Mouse (Mus musculus) heart, embryonic 11.5 days (tissue): ENCODE measurements around the gene Lgals9. TPM values are rescaled to one million over a fixed set of nuclear protein-coding genes. Genes with fewer than 3 reads are reported as not detected.
"Not testable (repeated sequence)": the region's sequence is repeated elsewhere in the genome, so short reads cannot be mapped to it uniquely, and the experiment has no call there.

Experiments
- ATAC-seq: fragments of 200-750 bp; cut with Nextera tagmentation; replicated peaks from 2 replicates; pipeline ENCODE4 v1.8.0; 2017; ENCODE audit warnings: moderate library complexity; ENCODE audit not compliant: insufficient number of reproducible peaks, low FRiP score, low TSS enrichment
- H3K27ac ChIP-seq: fragments of 300-500 bp; sonication (generic); 2 replicates; pipeline ENCODE4 v1.5.1; 2014; ENCODE audit warnings: mild to moderate bottlenecking, low read depth, low read length
- H3K27me3 ChIP-seq: fragments of 300-500 bp; sonication (generic); 2 replicates; pipeline ENCODE4 v1.6.1; 2014; ENCODE audit warnings: mild to moderate bottlenecking, low read length, mixed read lengths; ENCODE audit not compliant: control insufficient read depth, insufficient read depth
- H3K36me3 ChIP-seq: fragments of 300-500 bp; sonication (generic); 2 replicates; pipeline ENCODE4 v1.6.1; 2014; ENCODE audit warnings: mild to moderate bottlenecking, low read length, moderate library complexity, mixed read lengths; ENCODE audit not compliant: control insufficient read depth, insufficient read depth
- H3K4me1 ChIP-seq: fragments of 300-500 bp; sonication (generic); 2 replicates; pipeline ENCODE4 v1.6.1; 2014; ENCODE audit warnings: low read length; ENCODE audit not compliant: control insufficient read depth, insufficient read depth
- H3K4me2 ChIP-seq: fragments of 300-500 bp; sonication (generic); 2 replicates; pipeline ENCODE4 v1.6.1; 2014; ENCODE audit warnings: mild to moderate bottlenecking, moderate library complexity
- H3K4me3 ChIP-seq: fragments of 300-500 bp; sonication (generic); 2 replicates; pipeline ENCODE4 v1.5.1; 2014; ENCODE audit warnings: low read depth, low read length
- H3K9ac ChIP-seq: fragments of 300-500 bp; sonication (generic); 2 replicates; pipeline ENCODE4 v1.6.1; 2014; ENCODE audit warnings: mild to moderate bottlenecking, low read depth, low read length, moderate library complexity
- H3K9me3 ChIP-seq: fragments of 300-500 bp; sonication (generic); replicated peaks from 2 replicates; pipeline ENCODE4 v1.6.1; 2016; ENCODE audit warnings: low read length; ENCODE audit not compliant: control insufficient read depth
- WGBS: fragments of 180-500 bp; shearing (Covaris S2); extraction: QIAGEN DNeasy Blood & Tissue Kit; methylation state at CpG from one replicate; pipeline ENCODE4 v1.1.7; 2014; ENCODE audit not compliant: insufficient replicate concordance; 5-methylcytosine and 5-hydroxymethylcytosine counted together
- polyA plus RNA-seq: library from polyadenylated mRNA; unstranded; fragments of >200 nt; fragmentation: Nextera tagmentation; extraction: Ambion mirVana; gene quantifications from 2 replicates; pipeline ENCODE4 v1.2.1, GENCODE M21; 2014

The Lgals9 gene
- polyA plus RNA-seq, 1 experiment from 2014 or later = 41.9 TPM

DNA sequence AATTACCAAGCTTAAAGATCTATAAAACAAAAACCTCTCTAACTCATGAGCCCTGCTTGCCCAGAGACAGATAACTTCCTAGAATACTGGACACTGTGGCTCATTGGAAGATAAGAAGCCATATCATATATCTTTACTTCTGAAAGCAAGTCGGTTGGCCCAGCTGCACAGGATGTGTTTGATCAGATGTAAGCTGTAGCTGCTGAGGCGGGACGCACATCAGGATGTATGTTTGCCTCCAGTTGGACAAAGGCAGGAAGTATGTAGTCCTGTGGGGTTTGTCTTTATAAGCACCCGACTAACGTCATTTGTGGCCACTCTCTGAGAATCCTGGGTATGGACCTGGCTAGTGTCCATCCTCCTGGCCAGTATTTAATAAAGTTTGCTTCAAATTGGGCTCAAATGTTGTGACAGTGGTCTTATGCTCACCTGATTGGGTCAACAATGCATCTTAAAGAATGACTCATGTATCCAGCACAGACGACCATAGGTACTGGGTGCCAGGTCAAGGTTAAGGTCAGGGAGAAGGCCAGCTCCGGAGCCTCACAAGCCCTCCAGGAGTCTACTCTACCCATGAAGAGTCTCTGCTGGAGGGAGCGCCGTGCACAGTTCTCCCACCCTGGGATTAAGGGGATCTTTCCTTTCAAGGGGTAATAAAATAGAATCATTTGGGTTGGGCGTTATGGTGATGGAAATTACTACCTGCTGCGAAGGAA, 18.5 kb upstream of the Lgals9 start:
- 0 out of 2 replicates have a peak, but pooled peaks have one; percentile 26 for ATAC-seq
- Histone ChIP-seq H3K9me3 (no peaks in the 10 kb centered on the region), H3K27ac (peak overlapping the region; percentile 74), H3K9ac (no peak overlapping the region), H3K4me2 (no peak overlapping the region), H3K36me3 (no peaks in the 10 kb centered on the region), H3K4me3 (no peak overlapping the region), H3K27me3 (no peaks in the 10 kb centered on the region), H3K4me1 (peaks cover 13% of the 10 kb centered on the region; the same call in 1 of the 2 replicates)
- 65% methylated on average over 11 of the region's 11 CpGs for WGBS

DNA sequence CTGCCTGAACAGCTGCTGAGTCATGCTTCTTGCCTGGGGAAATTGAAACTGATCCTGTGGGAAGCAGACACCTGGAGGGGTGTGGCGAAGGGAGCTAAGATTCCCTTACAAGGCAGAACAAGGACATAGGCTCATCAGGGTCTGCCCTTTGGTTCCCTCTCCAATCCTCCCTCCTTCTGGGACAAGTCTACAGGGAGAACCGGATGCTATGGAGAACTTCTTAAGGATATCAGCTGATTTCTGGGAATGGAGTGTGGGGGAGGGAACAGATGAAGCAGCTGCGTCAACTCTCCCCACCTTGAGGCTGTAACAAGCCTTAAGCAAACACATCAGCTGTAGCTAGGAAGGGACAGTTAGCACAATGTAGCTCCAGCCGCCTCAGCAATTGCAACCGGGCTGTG, 17.8 kb upstream of the Lgals9 start:
- H3K27me3 ChIP-seq = no peaks in the 10 kb centered on the region
- WGBS = 50% methylated on average over 5 of the region's 5 CpGs
- no peak overlapping the region for H3K9ac ChIP-seq
- ATAC-seq = no peak
- no peak overlapping the region for H3K4me2 ChIP-seq
- H3K36me3 ChIP-seq = no peaks in the 10 kb centered on the region
- H3K9me3 ChIP-seq = no peaks in the 10 kb centered on the region
- H3K4me3 ChIP-seq = no peak overlapping the region
- peaks cover 13% of the 10 kb centered on the region; the same call in 1 of the 2 replicates for H3K4me1 ChIP-seq
- H3K27ac ChIP-seq = peak overlapping the region; percentile 74

DNA sequence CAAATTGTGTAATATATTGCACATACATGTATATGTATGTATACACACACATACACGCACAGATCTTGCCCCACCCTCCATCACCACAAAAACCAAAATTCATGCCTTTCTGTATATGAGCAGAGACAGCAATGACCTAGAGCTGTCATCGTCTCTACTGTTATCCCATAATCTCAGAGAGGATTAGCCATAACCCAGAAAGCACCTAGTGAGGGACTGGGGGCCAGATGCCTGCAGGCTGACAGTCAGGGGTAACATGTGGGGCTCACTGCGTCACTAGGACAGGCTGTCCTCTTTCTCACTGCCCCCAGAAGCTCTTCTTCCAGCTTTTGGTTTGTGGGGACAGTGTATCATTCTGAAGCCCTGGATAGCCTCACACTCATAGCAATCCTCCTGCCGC, 17.1 kb upstream of the Lgals9 start:
- 87% methylated on average over 4 of the region's 4 CpGs for WGBS
- Histone ChIP-seq H3K4me1 (peaks cover 13% of the 10 kb centered on the region; the same call in 1 of the 2 replicates), H3K4me2 (no peak overlapping the region), H3K36me3 (no peaks in the 10 kb centered on the region), H3K27me3 (no peaks in the 10 kb centered on the region), H3K9me3 (no peaks in the 10 kb centered on the region), H3K27ac (peak overlapping the region; percentile 74; the same call in 1 of the 2 replicates), H3K4me3 (no peak overlapping the region), H3K9ac (no peak overlapping the region)
- no peak for ATAC-seq

DNA sequence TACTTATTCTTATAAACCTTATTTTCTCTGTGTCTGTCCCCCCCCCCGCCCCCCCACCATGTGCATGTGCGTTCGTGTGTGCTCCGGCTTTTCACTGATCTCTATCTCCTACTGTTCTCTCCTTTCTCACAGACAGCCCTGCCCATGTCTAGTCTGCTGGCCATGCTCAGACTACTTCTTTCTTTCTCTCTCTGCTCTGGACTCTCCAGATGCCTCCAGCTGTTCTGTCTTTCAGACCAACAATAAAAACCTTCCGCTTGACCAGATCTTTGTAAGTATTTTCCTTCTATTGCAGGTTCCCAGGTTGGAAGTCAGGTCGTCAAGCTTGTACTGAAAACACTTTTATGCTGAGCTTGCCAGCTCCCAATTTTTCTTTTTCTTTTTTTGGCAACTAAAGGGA, 14.4 kb upstream of the Lgals9 start:
- Histone ChIP-seq H3K4me1 (peaks cover 13% of the 10 kb centered on the region; the same call in 1 of the 2 replicates), H3K4me3 (no peak overlapping the region), H3K36me3 (no peaks in the 10 kb centered on the region), H3K27me3 (no peaks in the 10 kb centered on the region), H3K9me3 (peaks cover 3% of the 10 kb centered on the region), H3K4me2 (no peak overlapping the region), H3K27ac (no peak overlapping the region), H3K9ac (no peak overlapping the region)
- ATAC-seq = no peak
- 72% methylated on average over 6 of the region's 6 CpGs for WGBS

DNA sequence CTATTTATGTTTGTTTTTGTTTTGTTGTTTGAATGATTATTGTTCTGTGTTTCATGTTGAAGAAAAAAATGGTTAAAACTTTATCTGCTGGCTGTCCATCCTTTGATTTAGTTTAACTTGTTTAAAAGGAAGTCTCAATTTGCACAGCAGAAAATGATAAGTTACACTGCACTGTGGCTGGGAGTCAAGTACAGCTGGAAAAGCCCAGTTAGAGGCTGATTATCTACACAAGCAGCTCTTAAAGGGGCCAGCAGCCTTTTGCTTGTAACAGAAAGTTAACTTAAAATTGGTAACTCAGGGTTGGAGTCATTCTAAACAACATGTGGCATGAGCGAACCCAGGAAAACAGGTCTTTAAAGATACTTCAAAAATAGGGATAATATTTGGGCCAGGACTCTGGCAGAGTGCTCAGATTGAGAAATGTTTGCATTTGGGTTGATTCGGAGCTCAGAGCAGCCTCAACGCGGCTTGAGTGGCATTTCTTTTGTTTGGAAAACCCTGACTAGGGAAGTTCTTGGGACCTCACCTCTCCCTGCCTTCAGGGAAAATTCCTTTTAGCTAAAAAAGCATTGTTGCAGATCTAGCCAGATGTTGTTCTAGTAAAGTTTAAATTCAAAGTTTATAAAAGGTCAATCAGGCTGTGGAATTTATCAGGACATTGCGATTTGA, 6.3 kb upstream of the Lgals9 start:
- H3K4me1 ChIP-seq, H3K27ac ChIP-seq, ATAC-seq, H3K36me3 ChIP-seq, H3K27me3 ChIP-seq, H3K4me2 ChIP-seq, H3K9me3 ChIP-seq, H3K4me3 ChIP-seq, H3K9ac ChIP-seq: not testable (repeated sequence)
- 73% methylated on average over 5 of the region's 5 CpGs for WGBS

DNA sequence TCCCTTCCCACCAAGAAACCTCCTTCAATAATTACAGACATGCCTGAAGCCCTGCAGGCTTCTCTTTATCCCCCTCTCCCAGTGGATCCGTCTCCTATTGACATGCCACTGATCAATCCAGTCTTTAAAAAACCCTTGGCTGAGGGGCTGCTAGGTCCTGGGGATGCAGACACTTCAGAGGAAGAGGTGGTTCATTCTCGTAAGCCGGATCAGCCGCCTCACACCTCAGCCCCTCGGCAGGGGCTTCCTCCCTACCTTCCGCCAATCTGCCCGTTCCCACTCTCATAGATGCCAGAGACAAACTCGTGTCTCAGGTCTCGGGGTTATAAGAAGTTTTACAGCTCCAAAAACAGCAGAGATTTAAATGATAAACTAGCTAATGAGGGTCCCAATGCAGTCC, 5.3 kb upstream of the Lgals9 start:
- H3K4me2 ChIP-seq = no peak overlapping the region
- no peaks in the 10 kb centered on the region for H3K36me3 ChIP-seq
- no peak overlapping the region for H3K4me3 ChIP-seq
- 87% methylated on average over 9 of the region's 9 CpGs for WGBS
- no peak overlapping the region for H3K9ac ChIP-seq
- H3K27ac ChIP-seq = no peak overlapping the region
- H3K9me3 ChIP-seq = peaks cover 6% of the 10 kb centered on the region
- H3K27me3 ChIP-seq = no peaks in the 10 kb centered on the region
- ATAC-seq = no peak
- H3K4me1 ChIP-seq = no peaks in the 10 kb centered on the region

DNA sequence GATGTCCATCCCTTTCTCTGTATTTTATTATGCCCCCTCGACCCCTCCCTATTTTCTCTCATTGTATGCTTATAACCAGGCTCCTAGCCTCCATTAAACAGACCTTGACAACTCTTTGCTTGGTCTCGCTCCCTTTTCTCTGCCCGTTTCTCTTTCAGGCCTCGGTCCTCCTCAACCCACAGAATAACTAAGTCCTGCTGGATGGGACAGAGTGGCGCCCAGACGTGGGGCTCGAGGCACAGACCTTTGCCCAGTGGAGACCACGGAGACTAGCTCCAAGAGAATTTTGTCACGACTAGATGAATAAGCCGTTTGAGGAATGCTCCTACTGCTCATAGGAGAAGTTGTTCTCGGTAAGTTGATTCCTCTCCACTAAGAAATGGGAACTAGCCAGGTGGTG, 4.5 kb upstream of the Lgals9 start:
- H3K9ac ChIP-seq, H3K27ac ChIP-seq, H3K4me1 ChIP-seq, H3K4me3 ChIP-seq, H3K27me3 ChIP-seq, H3K36me3 ChIP-seq, ATAC-seq, H3K9me3 ChIP-seq, H3K4me2 ChIP-seq: not testable (repeated sequence)
- WGBS = 84% methylated on average over 11 of the region's 11 CpGs

DNA sequence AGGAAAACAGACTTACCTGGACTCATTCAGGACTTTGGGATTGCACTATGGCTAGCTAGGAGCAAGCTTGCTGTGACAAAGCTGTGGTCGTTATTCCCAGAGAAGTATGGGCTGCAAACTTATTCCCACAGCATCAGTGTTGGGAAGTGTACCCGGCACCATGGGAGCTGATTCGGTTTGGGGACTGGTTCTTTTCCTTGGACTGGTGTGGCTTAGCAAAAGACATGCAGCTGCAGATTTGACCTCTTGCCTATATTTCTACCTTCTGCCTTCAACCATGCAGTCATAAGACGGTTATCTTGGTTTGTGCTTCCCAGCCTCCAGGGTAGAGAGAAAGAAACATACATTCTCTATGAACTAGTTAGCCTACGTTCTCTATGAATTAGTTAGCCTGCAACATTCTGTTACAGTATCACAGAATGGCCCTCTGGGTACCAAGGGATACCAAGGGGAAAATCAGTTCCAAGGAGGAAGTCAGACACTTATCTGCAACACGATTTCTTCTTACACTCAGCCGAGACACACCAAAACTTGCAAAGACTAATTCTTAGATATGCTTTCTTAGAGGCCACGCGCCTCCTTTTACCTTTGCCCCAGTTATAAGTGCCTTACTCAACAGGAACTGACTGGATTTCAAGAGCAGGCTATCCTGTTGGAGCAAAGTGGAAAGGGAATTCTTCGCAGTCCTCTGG, 1.7 kb upstream of the Lgals9 start:
- WGBS = 81% methylated on average over 10 of the region's 10 CpGs
- no peak overlapping the region for H3K4me2 ChIP-seq
- no peaks in the 10 kb centered on the region for H3K36me3 ChIP-seq
- no peak overlapping the region for H3K27ac ChIP-seq
- no peak for ATAC-seq
- no peak overlapping the region for H3K4me3 ChIP-seq
- H3K27me3 ChIP-seq = no peaks in the 10 kb centered on the region
- no peak overlapping the region for H3K9ac ChIP-seq
- H3K9me3 ChIP-seq = peaks cover 6% of the 10 kb centered on the region
- H3K4me1 ChIP-seq = no peaks in the 10 kb centered on the region
